10 mouse cellular contexts compared by ENCODE assay signal in genomic region chr7:75295228-75295865, GRCm38 (mm10). TPM values are rescaled to one million over a fixed set of nuclear protein-coding genes. Genes with fewer than 3 reads are reported as not detected.
DNase-seq lines count a peak whose midpoint lies in the region; ATAC-seq lines count a peak whose summit lies in the region.
"Had no signal": no experiment of that assay in that cellular context is flagged by ENCODE, and none has a peak within 500 bp of the region (broad histone marks: within the 10 kb centered on the region; RNA-seq: fewer than 3 reads in every experiment).

No protein-coding gene starts in this region.

- H3K9ac ChIP-seq in liver, embryonic 12.5 days: no peak overlapping the region
- H3K9ac ChIP-seq: liver, embryonic 13.5 days had no signal

- ATAC-seq in liver, embryonic 12.5 days: no peak

- WGBS in midbrain, embryonic 10.5 days: 22% methylated on average over 5 of the region's 5 CpGs
- WGBS in liver, embryonic 12.5 days (ENCODE audit: insufficient replicate concordance): 74% methylated on average over 5 of the region's 5 CpGs

- H3K4me2 ChIP-seq in liver, embryonic 12.5 days: no peak overlapping the region
- H3K4me2 ChIP-seq: liver, embryonic 13.5 days had no signal

- no peaks in the 10 kb centered on the region for H3K36me3 ChIP-seq in midbrain, embryonic 10.5 days
- H3K36me3 ChIP-seq in splenic B cell, adult 2 months (ENCODE audit: control insufficient read depth, insufficient read depth, low read length, poor library complexity, severe bottlenecking): no peaks in the 10 kb centered on the region
- H3K36me3 ChIP-seq in liver, embryonic 12.5 days: no peaks in the 10 kb centered on the region
- H3K36me3 ChIP-seq: liver, embryonic 13.5 days had no signal

- H3K27ac ChIP-seq in midbrain, embryonic 10.5 days (replicated peaks): 0 out of 2 replicates have a peak overlapping the region, but pooled peaks have one; percentile 56
- H3K27ac ChIP-seq in liver, embryonic 12.5 days: no peak overlapping the region
- H3K27ac ChIP-seq: liver, embryonic 13.5 days had no signal

- peaks cover 55% of the 10 kb centered on the region for H3K4me1 ChIP-seq in midbrain, embryonic 10.5 days
- H3K4me1 ChIP-seq in liver, embryonic 12.5 days: no peaks in the 10 kb centered on the region
- H3K4me1 ChIP-seq: liver, embryonic 13.5 days had no signal

- H3K9me3 ChIP-seq in midbrain, embryonic 10.5 days (replicated peaks): no peaks in the 10 kb centered on the region
- no peaks in the 10 kb centered on the region for H3K9me3 ChIP-seq in liver, embryonic 12.5 days (replicated peaks)
- H3K9me3 ChIP-seq: liver, embryonic 13.5 days had no signal

- H3K4me3 ChIP-seq in midbrain, embryonic 10.5 days: no peak overlapping the region
- H3K4me3 ChIP-seq in liver, embryonic 12.5 days: no peak overlapping the region
- H3K4me3 ChIP-seq: liver, embryonic 13.5 days had no signal

- peak; percentile 11 for DNase-seq in embryo, embryonic 9.5 days (ENCODE audit: extremely low spot score)
- no peak for DNase-seq in embryo, embryonic 11 days
- DNase-seq in right cerebral cortex, adult 18-20 months: peak; percentile 61
- no peak for DNase-seq in right cerebral cortex, postnatal 25 days
- DNase-seq in midbrain, embryonic 10.5 days (ENCODE audit: low spot score): peak; percentile 34
- DNase-seq in splenic B cell, adult 2 months (ENCODE audit: low read depth, low spot score): peak; percentile 27
- no peak for DNase-seq in spleen, postnatal 36 days (ENCODE audit: low spot score in 2 of 2)
- DNase-seq: adrenal gland, postnatal 14 days; liver, embryonic 13.5 days had no signal

- peaks cover 71% of the 10 kb centered on the region for H3K27me3 ChIP-seq in midbrain, embryonic 10.5 days (ENCODE audit: low read depth, poor library complexity, severe bottlenecking)
- no peaks in the 10 kb centered on the region for H3K27me3 ChIP-seq in splenic B cell, adult 2 months (ENCODE audit: control insufficient read depth, insufficient read depth, low read length, poor library complexity, severe bottlenecking)
- H3K27me3 ChIP-seq in liver, embryonic 12.5 days (replicated peaks): no peaks in the 10 kb centered on the region
- H3K27me3 ChIP-seq: liver, embryonic 13.5 days had no signal

RNA-seq across cellular contexts. Expression of gene Sv2b, which starts 13.7 kb away (rescaled TPM):
- polyA plus RNA-seq in midbrain, embryonic 10.5 days (2016; fragmentation: Nextera tagmentation; extraction: Ambion mirVana): 1.6 and 2.4 TPM in 2 replicates
- polyA plus RNA-seq in liver, embryonic 12.5 days (2016; fragmentation: Nextera tagmentation; extraction: Ambion mirVana): 0.02 and 0.05 TPM in 2 replicates

Comparison
In these comparisons a context has a peak if more than half of its experiments do, and no peak if none do; other contexts are left out.
1. DNase-seq: peak in embryo, embryonic 9.5 days (single experiment), right cerebral cortex, adult 18-20 months (single experiment), midbrain, embryonic 10.5 days (single experiment) and splenic B cell, adult 2 months (single experiment); none in embryo, embryonic 11 days (single experiment), right cerebral cortex, postnatal 25 days (single experiment) and spleen, postnatal 36 days (0 of 2).